Mouse (Mus musculus): Measurements from ENCODE around the gene Gpr149.

GRCm38 (mm10) chr3:62602466-62602865 is 2.5 kb downstream of the Gpr149 start:
- TF ChIP-seq POLR2A (IDR thresholded peaks at IDR 0.05; ENCODE audit: extremely low read depth, insufficient read depth, low read length) (no peak), CTCF (IDR thresholded peaks at IDR 0.05; ENCODE audit: low read depth, low read length) (no peak)
